Mouse (Mus musculus) heart, adult 2 months (tissue): Measurements from ENCODE around the gene Hexim1.

Experiments used
- CTCF ChIP-seq: fragments of 200-600 bp; IDR thresholded peaks from 2 replicates; pipeline ENCODE4 v1.8.1; 2022; ENCODE audit warnings: antibody characterized with exemption, mild to moderate bottlenecking, moderate library complexity
- EP300 ChIP-seq: fragments of 200-500 bp; IDR thresholded peaks from 2 replicates; pipeline ENCODE4 v1.6.1; 2011; ENCODE audit warnings: low read depth, low read length, control low read depth; ENCODE audit not compliant: insufficient read depth
- POLR2A ChIP-seq: fragments of 200-500 bp; IDR thresholded peaks from 2 replicates; pipeline ENCODE4 v1.6.1; 2011; ENCODE audit warnings: mild to moderate bottlenecking, low read depth, low read length, control low read depth; ENCODE audit not compliant: insufficient read depth

GRCm38 (mm10) chr11:103149771-103150170, 33.7 kb downstream of the Hexim1 start:
- TF ChIP-seq POLR2A (no peak), CTCF (no peak), EP300 (no peak)
